Mouse (Mus musculus) left cerebral cortex, postnatal 36 days (tissue): ENCODE data around the gene Adrm1. TPM values are rescaled to one million over a fixed set of nuclear protein-coding genes. Genes with fewer than 3 reads are reported as not detected.
"Not testable (repeated sequence)": the region's sequence is repeated elsewhere in the genome, so short reads cannot be mapped to it uniquely, and the experiment has no call there.

Experiments
- DNase-seq, 2 experiments: peaks; one replicate each; pipeline ENCODE4 v3.0.0; 2021 to 2022; ENCODE audit warnings: low spot score in 2 of 2, mixed read lengths in 1 of 2
- intact Hi-C: fragments of 180-260 bp; cut with DNase I; formaldehyde crosslinking; loops from one replicate; pipeline ENCODE4 v1.15.1; 2025
- total RNA-seq, 2 experiments: library from RNA; stranded (reverse); gene quantifications; 2 replicates each; pipeline ENCODE4 v1.2.3; 2021

The Adrm1 gene
- 100 to 1,000 TPM in 1 of 2 experiments, 10 to 100 TPM in 1; 95.4 to 105 TPM for total RNA-seq

GRCm38 (mm10) chr2:180170806-180171521, at the start of gene Adrm1:
TSS of gene Adrm1 (plus strand) at chr2:180171485.
- peak; percentile 96 to 99 for DNase-seq
- intact Hi-C loops = no loop called here

- intact Hi-C loops = no loop called here
Measured at GRCm38 (mm10) chr2:180124192-180124591, 47.1 kb upstream of the Adrm1 start.

GRCm38 (mm10) chr2:180126195-180126594, 45.1 kb upstream of the Adrm1 start:
- intact Hi-C loops = no loop called here
- no peak for DNase-seq

More at GRCm38 (mm10) chr2:180124192-180124591, 47.1 kb upstream of the Adrm1 start:
- DNase-seq = no peak

GRCm38 (mm10) chr2:180127675-180128074, 43.6 kb upstream of the Adrm1 start:
- intact Hi-C loops = no loop called here
- DNase-seq = no peak

- no peak for DNase-seq
- intact Hi-C loops = no loop called here
Measured at GRCm38 (mm10) chr2:180133231-180133630, 38.1 kb upstream of the Adrm1 start.

GRCm38 (mm10) chr2:180133911-180134310, 37.4 kb upstream of the Adrm1 start:
- no peak for DNase-seq
- intact Hi-C loops = no loop called here

GRCm38 (mm10) chr2:180135414-180135813, 35.9 kb upstream of the Adrm1 start:
- no peak for DNase-seq
- intact Hi-C loops = no loop called here

GRCm38 (mm10) chr2:180146091-180146490, 25.2 kb upstream of the Adrm1 start:
- no peak for DNase-seq
- intact Hi-C loops = no loop called here

GRCm38 (mm10) chr2:180147379-180147778, 23.9 kb upstream of the Adrm1 start:
- DNase-seq = peak in 1 of 2 experiments; percentile 33
- intact Hi-C loops = no loop called here

- DNase-seq = no peak
- intact Hi-C loops = no loop called here
Measured at GRCm38 (mm10) chr2:180148551-180148950, 22.7 kb upstream of the Adrm1 start.

GRCm38 (mm10) chr2:180154796-180155195, 16.5 kb upstream of the Adrm1 start:
- peak; percentile 60 to 62 for DNase-seq
- intact Hi-C loops = no loop called here

- intact Hi-C loops = no loop called here
- no peak for DNase-seq
Measured at GRCm38 (mm10) chr2:180158627-180159026, 12.7 kb upstream of the Adrm1 start.

GRCm38 (mm10) chr2:180165855-180166254, 5.4 kb upstream of the Adrm1 start:
- DNase-seq = no peak
- intact Hi-C loops = no loop called here

- intact Hi-C loops = no loop called here
- DNase-seq = no peak
Measured at GRCm38 (mm10) chr2:180166869-180167268, 4.4 kb upstream of the Adrm1 start.

GRCm38 (mm10) chr2:180170151-180170805, 1.0 kb upstream of the Adrm1 start:
- intact Hi-C loops = no loop called here

GRCm38 (mm10) chr2:180171522-180172070, 311 bp downstream of the Adrm1 start:
- intact Hi-C loops = no loop called here
- no peak for DNase-seq

More at GRCm38 (mm10) chr2:180170151-180170805, 1.0 kb upstream of the Adrm1 start:
- no peak for DNase-seq

GRCm38 (mm10) chr2:180172152-180172551, 867 bp downstream of the Adrm1 start:
- no peak for DNase-seq
- intact Hi-C loops = no loop called here

- intact Hi-C loops = no loop called here
- DNase-seq = no peak
Measured at GRCm38 (mm10) chr2:180173163-180173562, 1.9 kb downstream of the Adrm1 start.

GRCm38 (mm10) chr2:180173711-180174110, 2.4 kb downstream of the Adrm1 start:
- DNase-seq, intact Hi-C loops: not testable (repeated sequence)

GRCm38 (mm10) chr2:180174121-180174520, 2.8 kb downstream of the Adrm1 start:
- no peak for DNase-seq
- intact Hi-C loops = no loop called here

GRCm38 (mm10) chr2:180175725-180176124, 4.4 kb downstream of the Adrm1 start:
- intact Hi-C loops = no loop called here
- DNase-seq = no peak
